ENCODE assay signal across 10 mouse cellular contexts in genomic region chr1:88757162-88757561, GRCm38 (mm10). TPM values are rescaled to one million over a fixed set of nuclear protein-coding genes. Genes with fewer than 3 reads are reported as not detected.
DNase-seq lines count a peak whose midpoint lies in the region; ATAC-seq lines count a peak whose summit lies in the region.
"Had no signal": no experiment of that assay in that cellular context is flagged by ENCODE, and none has a peak within 500 bp of the region (broad histone marks: within the 10 kb centered on the region; RNA-seq: fewer than 3 reads in every experiment).

No protein-coding gene starts in this region.

- H3K9me3 ChIP-seq in kidney, embryonic 14.5 days (ENCODE audit: control insufficient read depth, low read length): peaks cover 5% of the 10 kb centered on the region; the same call in 1 of the 2 replicates
- H3K9me3 ChIP-seq in forebrain, embryonic 15.5 days: no peaks in the 10 kb centered on the region
- H3K9me3 ChIP-seq in kidney, embryonic 16.5 days (ENCODE audit: low read length): peaks cover 6% of the 10 kb centered on the region
- H3K9me3 ChIP-seq in midbrain, embryonic 14.5 days (ENCODE audit: control insufficient read depth, low read length): no peaks in the 10 kb centered on the region

- peaks cover 21% of the 10 kb centered on the region for H3K4me1 ChIP-seq in kidney, embryonic 14.5 days (ENCODE audit: control insufficient read depth, insufficient read depth, low read length)
- H3K4me1 ChIP-seq in forebrain, embryonic 15.5 days: peaks cover 30% of the 10 kb centered on the region
- peaks cover 20% of the 10 kb centered on the region for H3K4me1 ChIP-seq in kidney, embryonic 16.5 days (ENCODE audit: insufficient read depth, low read length)
- H3K4me1 ChIP-seq in midbrain, embryonic 14.5 days (ENCODE audit: control insufficient read depth, insufficient read depth, low read length): peaks cover 10% of the 10 kb centered on the region

- H3K27ac ChIP-seq in kidney, embryonic 14.5 days (ENCODE audit: low read depth, low read length): peak overlapping the region; percentile 6; the same call in 1 of the 2 replicates
- peak overlapping the region; percentile 75 for H3K27ac ChIP-seq in forebrain, embryonic 15.5 days (replicated peaks)
- H3K27ac ChIP-seq in kidney, embryonic 16.5 days (ENCODE audit: low read length): peak overlapping the region; percentile 74
- H3K27ac ChIP-seq in midbrain, embryonic 14.5 days (replicated peaks; ENCODE audit: low read depth, low read length): peak overlapping the region; percentile 50
- H3K27ac ChIP-seq: liver, embryonic 14.5 days had no signal

- H3K27me3 ChIP-seq in kidney, embryonic 14.5 days (ENCODE audit: control insufficient read depth, insufficient read depth, low read length): no peaks in the 10 kb centered on the region
- no peaks in the 10 kb centered on the region for H3K27me3 ChIP-seq in forebrain, embryonic 15.5 days
- H3K27me3 ChIP-seq in kidney, embryonic 16.5 days (ENCODE audit: insufficient read depth, low read length): no peaks in the 10 kb centered on the region
- no peaks in the 10 kb centered on the region for H3K27me3 ChIP-seq in midbrain, embryonic 14.5 days (ENCODE audit: control insufficient read depth, insufficient read depth, low read length)

- H3K4me2 ChIP-seq in kidney, embryonic 14.5 days (replicated peaks; ENCODE audit: low read depth, low read length): no peak overlapping the region
- no peak overlapping the region for H3K4me2 ChIP-seq in forebrain, embryonic 15.5 days (replicated peaks)
- H3K4me2 ChIP-seq in kidney, embryonic 16.5 days (replicated peaks; ENCODE audit: low read depth, low read length): no peak overlapping the region
- H3K4me2 ChIP-seq in midbrain, embryonic 14.5 days (ENCODE audit: low read length): no peak overlapping the region

- H3K4me3 ChIP-seq in kidney, embryonic 14.5 days (ENCODE audit: low read length): no peak overlapping the region
- H3K4me3 ChIP-seq in forebrain, embryonic 15.5 days: no peak overlapping the region
- H3K4me3 ChIP-seq in kidney, embryonic 16.5 days (ENCODE audit: low read length): no peak overlapping the region
- no peak overlapping the region for H3K4me3 ChIP-seq in midbrain, embryonic 14.5 days (replicated peaks; ENCODE audit: low read depth, low read length)
- H3K4me3 ChIP-seq: erythroblast, embryonic 14.5 days had no signal

- no peak for ATAC-seq in kidney, embryonic 14.5 days (ENCODE audit: low FRiP score, low TSS enrichment)
- peak; percentile 84 for ATAC-seq in forebrain, embryonic 15.5 days (replicated peaks)
- ATAC-seq in kidney, embryonic 16.5 days (ENCODE audit: low FRiP score, low TSS enrichment): no peak
- no peak for ATAC-seq in midbrain, embryonic 14.5 days (ENCODE audit: low FRiP score, low TSS enrichment)
- ATAC-seq in erythroid progenitor cell, adult 5-6 weeks (replicated peaks; ENCODE audit: low FRiP score, poor library complexity, severe bottlenecking): no peak

- DNase-seq in kidney, adult 8-10 months: no peak
- peak; percentile 45 for DNase-seq in midbrain, embryonic 14.5 days
- no peak for DNase-seq in liver
- no peak for DNase-seq in cerebellum, adult 8-10 months

- 27% methylated on average over 7 of the region's 7 CpGs for WGBS in kidney, embryonic 14.5 days
- WGBS in forebrain, embryonic 15.5 days: 10% methylated on average over 7 of the region's 7 CpGs
- WGBS in kidney, embryonic 16.5 days: 30% methylated on average over 7 of the region's 7 CpGs
- WGBS in midbrain, embryonic 14.5 days: 42% methylated on average over 7 of the region's 7 CpGs

- no peaks in the 10 kb centered on the region for H3K36me3 ChIP-seq in kidney, embryonic 14.5 days (ENCODE audit: control insufficient read depth, insufficient read depth, low read length)
- H3K36me3 ChIP-seq in forebrain, embryonic 15.5 days: no peaks in the 10 kb centered on the region
- H3K36me3 ChIP-seq in kidney, embryonic 16.5 days (ENCODE audit: insufficient read depth, low read length): no peaks in the 10 kb centered on the region
- no peaks in the 10 kb centered on the region for H3K36me3 ChIP-seq in midbrain, embryonic 14.5 days (ENCODE audit: control insufficient read depth, insufficient read depth, low read length)

- H3K9ac ChIP-seq in kidney, embryonic 14.5 days (ENCODE audit: low read depth, low read length): no peak overlapping the region
- no peak overlapping the region for H3K9ac ChIP-seq in forebrain, embryonic 15.5 days (replicated peaks)
- H3K9ac ChIP-seq in kidney, embryonic 16.5 days (replicated peaks; ENCODE audit: low read length): no peak overlapping the region
- H3K9ac ChIP-seq in midbrain, embryonic 14.5 days (replicated peaks; ENCODE audit: low read length): no peak overlapping the region
- H3K9ac ChIP-seq: liver, embryonic 14.5 days had no signal

RNA-seq across cellular contexts. Expression of gene Arl4c, which starts 55.1 kb away (rescaled TPM):
- 13.7 and 14.7 TPM in 2 replicates for polyA plus RNA-seq in kidney, embryonic 14.5 days (2014; fragmentation: Nextera tagmentation; extraction: Ambion mirVana)
- 38.1 and 42.4 TPM in 2 replicates for polyA plus RNA-seq in forebrain, embryonic 15.5 days (2015; fragmentation: Nextera tagmentation; extraction: Ambion mirVana)
- 24.2 and 24.7 TPM in 2 replicates for polyA plus RNA-seq in kidney, embryonic 16.5 days (2015; fragmentation: Nextera tagmentation; extraction: Ambion mirVana)
- polyA plus RNA-seq in midbrain, embryonic 14.5 days (2014; fragmentation: Nextera tagmentation; extraction: Ambion mirVana): 23.4 and 30.3 TPM in 2 replicates
- total RNA-seq in erythroid progenitor cell, adult 5-6 weeks (2015; ENCODE audit: low replicate concordance): 2.9 and 4.0 TPM in 2 replicates
- total RNA-seq in erythroid progenitor cell, adult 5-6 weeks (2017; ENCODE audit: low replicate concordance): 2.6 and 4.7 TPM in 2 replicates

Comparison
In these comparisons a context has a peak if more than half of its experiments do, and no peak if none do; other contexts are left out.
1. H3K27ac ChIP-seq: peak in every context shown above with its lines; median percentile 75 in forebrain, embryonic 15.5 days; 74 in kidney, embryonic 16.5 days; 50 in midbrain, embryonic 14.5 days; 6 in kidney, embryonic 14.5 days.